Mouse (Mus musculus) myocyte (in vitro differentiated cells): Measurements from ENCODE around the gene Tbx18.

Source experiments
- MYOG ChIP-seq, 3 experiments: IDR thresholded peaks; one replicate each; pipeline ENCODE4 v1.6.1; 2011; ENCODE audit warnings: control low read depth in 2 of 3, low read depth in 2 of 3, mild to moderate bottlenecking in 2 of 3; ENCODE audit not compliant: insufficient read length in 2 of 3, control insufficient read depth in 1 of 3, insufficient read depth in 1 of 3
- POLR2AphosphoS2 ChIP-seq: IDR thresholded peaks from one replicate; pipeline ENCODE4 v1.6.1; 2011; ENCODE audit warnings: low read depth, control low read depth; ENCODE audit not compliant: insufficient read length
- SRF ChIP-seq: IDR thresholded peaks from one replicate; pipeline ENCODE4 v1.6.1; 2011; ENCODE audit warnings: low read depth; ENCODE audit not compliant: control insufficient read depth, insufficient read length

DNA sequence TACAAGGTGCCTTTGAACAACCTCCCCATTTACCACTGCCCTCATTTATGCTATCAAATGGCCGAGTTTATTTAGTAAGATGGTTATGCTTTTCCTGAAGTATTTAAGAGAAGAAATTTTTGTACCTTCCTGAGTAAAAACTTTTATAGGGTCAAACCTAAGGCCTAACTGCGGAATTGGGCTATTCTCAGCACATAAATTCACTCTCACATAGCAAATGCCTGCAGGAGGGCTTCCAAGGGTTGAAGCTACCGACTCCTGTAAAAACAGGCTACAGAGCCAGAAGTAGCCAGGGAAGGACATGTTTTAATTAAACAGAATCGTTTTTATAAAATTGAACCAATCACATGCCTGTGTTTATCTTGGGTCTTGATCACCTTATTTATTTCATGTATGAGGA is 20.7 kb downstream of the Tbx18 start:
- no peak for TF ChIP-seq POLR2AphosphoS2
- TF ChIP-seq SRF: no peak
- no peak for TF ChIP-seq MYOG (IDR thresholded peaks at IDR 0.05; ENCODE audit: control insufficient read depth in 1 of 3, insufficient read depth in 1 of 3, insufficient read length in 2 of 3, low read depth in 2 of 3)
